Comparison of ENCODE assay signal across 20 mouse cellular contexts in the genomic region with DNA sequence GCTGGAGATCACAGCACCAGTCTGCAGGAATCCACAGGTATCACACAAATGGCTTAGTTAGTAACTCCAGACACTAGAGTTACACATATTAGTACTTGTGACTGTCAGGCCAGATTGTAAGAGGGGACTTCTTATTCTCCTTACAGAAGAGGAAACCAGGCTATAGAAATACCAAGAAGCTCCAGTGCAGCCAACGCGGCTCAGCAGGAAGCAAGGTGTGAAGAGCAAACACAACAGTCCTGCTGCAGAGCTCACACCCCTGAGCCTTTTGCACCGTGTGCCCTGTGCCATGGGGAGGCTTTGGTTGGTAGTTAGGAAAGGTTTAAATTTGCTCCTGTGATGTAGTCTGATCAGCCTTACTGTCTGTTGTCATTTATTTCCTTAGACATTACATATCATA. TPM values are rescaled to one million over a fixed set of nuclear protein-coding genes. Genes with fewer than 3 reads are reported as not detected.
A peak's percentile ranks its signal among the peaks of the same experiment; 100 is the strongest.
DNase-seq lines count a peak whose midpoint lies in the region; ATAC-seq and TF ChIP-seq lines count a peak whose summit lies in the region.
"Had no signal": no experiment of that assay in that cellular context is flagged by ENCODE, and none has a peak within 500 bp of the region (broad histone marks: within the 10 kb centered on the region; RNA-seq: fewer than 3 reads in every experiment).

No protein-coding gene starts in this region.

- H3K36me3 ChIP-seq in kidney, adult 2 months (ENCODE audit: control insufficient read depth, insufficient read depth, low read length): no peaks in the 10 kb centered on the region

- H3K27me3 ChIP-seq in kidney, adult 2 months (replicated peaks; ENCODE audit: control insufficient read depth, insufficient read depth, low read length): no peaks in the 10 kb centered on the region
- H3K27me3 ChIP-seq: CH12.LX, Patski had no signal

- no peak for TF ChIP-seq CTCF in kidney, adult 2 months (conservative IDR thresholded peaks at IDR 0.05; ENCODE audit: insufficient read depth, insufficient read length, low read depth, low read length)

- 44% methylated on average over 3 of the region's 3 CpGs for WGBS in kidney, adult 2 months

- peak; percentile 64 for ATAC-seq in CD4-positive, CD25-positive, alpha-beta regulatory T cell, adult 4 months
- ATAC-seq in inflammation-experienced regulatory T-cells, adult 6 months: peak; percentile 53
- ATAC-seq: activated CD4-positive, CD25-positive, alpha-beta regulatory T cell, adult 4 months; Patski had no signal

- no peaks in the 10 kb centered on the region for H3K4me1 ChIP-seq in kidney, adult 2 months (ENCODE audit: control insufficient read depth, insufficient read depth, low read length)

- H3K27ac ChIP-seq in kidney, adult 2 months (ENCODE audit: insufficient read depth, low read depth, low read length): no peak overlapping the region

- H3K4me3 ChIP-seq in kidney, adult 2 months (ENCODE audit: insufficient read depth, low read depth, low read length): no peak overlapping the region

- TF ChIP-seq POLR2A in kidney, adult 2 months (IDR thresholded peaks at IDR 0.05; ENCODE audit: low read depth, low read length): no peak

- DNase-seq in embryo, embryonic 10 days (ENCODE audit: low spot score): peak; percentile 2
- no peak for DNase-seq in embryo, embryonic 11 days
- no peak for DNase-seq in kidney, adult 2 months
- no peak for DNase-seq in spleen, postnatal 10 days (ENCODE audit: low spot score in 2 of 2)
- DNase-seq: adrenal gland, adult 2 months; adrenal gland, adult 8-10 months; adrenal gland, postnatal 10 days; adrenal gland, postnatal 14 days; adrenal gland, postnatal 25 days; adrenal gland, postnatal 36 days; B cell, adult 2 months; cerebellum, adult 11 months; cerebellum, adult 11-12 months; cerebellum, adult 18-20 months; cerebellum, adult 2 months had no signal

RNA-seq across cellular contexts. Expression of a gene that starts 37.0 kb away (rescaled TPM):
- 100 to 1,000 TPM; 196 to 205 TPM for polyA plus RNA-seq in CD4-positive, CD25-positive, alpha-beta regulatory T cell, adult 4 months (2017; shearing (Covaris generic))
- polyA plus RNA-seq in inflammation-experienced regulatory T-cells, adult 6 months (2017; shearing (Covaris generic)): 100 to 1,000 TPM in 2 of 3 experiments, 10 to 100 TPM in 1; 27.3 to 231 (median 181) TPM
- polyA plus RNA-seq in kidney, adult 2 months (2012; rRNA removed): 18.1 and 19.4 TPM in 2 replicates
